Mouse (Mus musculus) heart, adult 2 months (tissue): ENCODE measurements around the gene Arel1.

Source experiments
- CTCF ChIP-seq: fragments of 200-600 bp; IDR thresholded peaks from 2 replicates; pipeline ENCODE4 v1.8.1; 2022; ENCODE audit warnings: antibody characterized with exemption, mild to moderate bottlenecking, moderate library complexity
- EP300 ChIP-seq: fragments of 200-500 bp; IDR thresholded peaks from 2 replicates; pipeline ENCODE4 v1.6.1; 2011; ENCODE audit warnings: low read depth, low read length, control low read depth; ENCODE audit not compliant: insufficient read depth
- POLR2A ChIP-seq: fragments of 200-500 bp; IDR thresholded peaks from 2 replicates; pipeline ENCODE4 v1.6.1; 2011; ENCODE audit warnings: mild to moderate bottlenecking, low read depth, low read length, control low read depth; ENCODE audit not compliant: insufficient read depth

- TF ChIP-seq POLR2A (no peak), CTCF (no peak), EP300 (no peak)
These were observed 76.8 kb downstream of the Arel1 start for GRCm38 (mm10) chr12:84893648-84894628.
